Mouse (Mus musculus) cerebellum, adult 9-11 months (tissue): ENCODE measurements at regions not wholly inside any gene's neighbourhood (a gene's known extent, or its start where the extent isn't known, plus 50 kb on each side); places are given as distances from the start of the nearest gene placed in this dataset.

Experiments used
- DNase-seq: peaks from one replicate; pipeline ENCODE4 v3.0.0; 2022

- no peak for DNase-seq
Observed at GRCm38 (mm10) chr10:110534387-110534786, 78.4 kb upstream of the Nav3 start.

GRCm38 (mm10) chr10:110542712-110543111, 86.7 kb upstream of the Nav3 start:
- no peak for DNase-seq

DNA sequence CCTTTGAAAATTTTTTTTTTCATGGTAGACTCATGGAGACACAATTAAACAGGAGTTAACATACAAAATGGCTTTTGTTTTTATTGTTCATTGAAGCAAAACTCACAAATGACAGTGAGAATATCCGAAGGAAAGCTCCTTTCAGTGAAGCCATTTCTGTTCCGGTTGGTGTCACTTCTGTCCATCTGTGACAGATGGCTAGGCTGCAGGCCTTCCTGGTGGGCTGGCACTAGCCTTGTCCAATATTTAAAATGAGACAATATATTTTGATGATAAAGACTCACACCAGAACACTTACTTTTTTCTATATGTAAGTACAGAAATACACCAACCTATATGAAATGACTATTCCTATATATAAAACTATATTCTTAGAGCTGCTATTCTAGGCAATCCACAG, 92.4 kb upstream of the Nav3 start:
- DNase-seq = peak; percentile 11

DNA sequence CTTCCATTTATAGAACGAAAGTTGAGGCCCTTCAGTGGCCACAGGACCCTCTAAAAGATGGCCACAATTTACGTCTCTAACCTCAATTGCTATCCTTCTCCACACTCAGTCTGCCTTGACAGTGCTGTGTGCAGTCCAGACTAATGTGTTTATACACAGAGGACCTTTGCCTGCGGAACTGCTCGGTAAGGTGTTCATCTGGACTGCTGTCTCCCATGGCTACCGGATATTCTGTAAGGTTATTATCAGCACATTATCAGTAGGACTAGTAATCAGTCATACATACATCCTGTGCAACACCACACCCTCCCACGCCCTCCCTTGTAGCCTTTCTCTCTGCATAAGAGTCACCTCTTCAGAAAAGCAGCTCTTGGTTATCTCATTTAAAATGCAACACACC, 98.0 kb upstream of the Nav3 start:
- no peak for DNase-seq

- DNase-seq = no peak
Observed at GRCm38 (mm10) chr10:110556326-110556883, 100.4 kb upstream of the Nav3 start.

DNA sequence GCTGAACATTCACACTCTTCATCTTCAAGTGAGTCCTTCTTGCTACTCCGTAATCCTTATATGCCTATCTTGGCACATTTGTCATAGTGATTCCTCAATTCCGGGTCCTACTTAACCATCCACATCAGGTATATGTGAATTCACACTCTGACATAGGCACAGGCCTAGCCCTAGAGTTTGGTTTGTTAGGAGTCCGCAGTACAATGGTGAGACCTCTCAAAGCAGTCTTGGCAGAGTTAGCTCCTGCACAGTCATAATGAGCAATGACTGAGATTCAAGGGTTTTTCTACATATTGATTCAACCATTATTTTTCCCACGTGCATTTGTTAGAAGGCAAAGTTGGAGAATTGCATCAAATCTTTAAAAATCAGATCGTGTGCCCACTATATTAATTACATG, 107.1 kb upstream of the Nav3 start:
- no peak for DNase-seq

GRCm38 (mm10) chr10:110563571-110563970, 107.6 kb upstream of the Nav3 start:
- no peak for DNase-seq

DNA sequence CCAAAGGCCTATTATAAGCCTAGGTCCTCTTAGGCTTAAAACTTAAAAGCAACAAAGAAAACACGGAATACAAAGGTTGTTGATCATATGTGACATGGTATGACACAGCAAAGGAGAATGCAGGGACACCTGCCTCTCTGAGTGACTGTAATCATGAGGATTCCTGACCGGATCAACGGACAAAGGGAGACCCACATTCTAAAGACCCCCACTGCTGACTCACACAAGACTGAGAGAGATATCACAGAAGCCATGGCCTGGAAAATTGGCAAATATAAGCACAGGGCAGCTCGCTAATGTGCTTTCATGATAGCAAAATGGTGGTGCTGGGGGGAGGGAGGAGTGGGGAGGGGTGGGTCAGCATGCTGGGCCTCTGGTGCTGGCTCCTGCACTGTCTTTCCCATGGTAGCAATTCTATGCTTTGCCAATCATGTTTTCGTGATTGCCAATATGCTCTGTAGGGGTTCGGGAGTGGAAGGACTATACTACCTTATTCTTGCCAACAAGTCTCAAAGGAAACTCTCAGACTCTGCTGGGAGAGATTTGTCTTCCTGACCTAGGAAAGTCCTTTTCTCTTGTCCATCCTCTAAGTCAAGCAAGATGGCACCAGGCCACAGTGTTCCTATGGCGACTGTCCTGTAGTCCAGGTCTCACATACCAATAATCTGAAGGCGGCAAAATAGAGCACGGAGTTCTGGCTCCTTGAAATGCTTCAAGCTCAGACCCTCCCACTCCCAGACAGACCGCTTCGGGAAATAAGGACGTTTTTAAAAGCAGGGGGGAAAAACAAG, 110.5 kb upstream of the Nav3 start:
- no peak for DNase-seq

DNA sequence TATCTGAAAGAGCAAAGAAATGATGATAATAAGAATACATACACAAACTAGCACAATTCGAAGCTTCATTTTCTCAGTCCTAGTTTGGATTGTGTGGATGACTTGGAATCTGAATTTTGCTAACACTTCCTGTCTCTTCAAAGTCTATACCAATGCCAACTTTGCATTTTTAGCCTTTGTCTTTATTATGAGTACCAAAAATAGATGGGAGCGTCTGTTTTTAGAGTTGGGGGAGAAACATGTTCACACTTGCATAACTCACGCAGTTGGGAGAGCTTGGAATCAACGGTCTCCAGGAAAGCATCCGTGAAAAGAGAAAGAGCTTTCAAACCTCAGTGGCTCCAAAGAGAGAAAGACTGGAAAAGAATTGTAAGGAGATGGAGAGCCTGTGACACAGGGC, 114.5 kb upstream of the Nav3 start:
- no peak for DNase-seq

DNA sequence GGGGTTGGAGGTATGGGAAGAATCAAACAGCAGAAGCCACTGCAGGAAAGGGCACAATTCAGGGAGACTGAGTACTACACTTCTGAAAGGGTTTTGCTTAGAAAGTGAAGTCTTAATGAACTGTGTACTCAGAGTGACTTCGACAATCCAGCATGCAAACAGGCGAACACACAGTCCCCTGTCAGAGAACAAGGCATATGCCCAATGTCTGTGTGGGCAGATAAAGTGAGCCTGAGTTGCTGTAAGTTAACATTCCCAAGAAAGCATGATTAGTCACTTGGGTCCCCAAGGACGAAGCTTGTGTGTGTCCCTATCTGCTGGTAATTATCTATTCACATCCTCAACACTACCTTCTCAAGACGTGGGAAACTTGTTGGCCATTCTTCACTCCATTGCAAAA, 115.2 kb upstream of the Nav3 start:
- DNase-seq = no peak

DNA sequence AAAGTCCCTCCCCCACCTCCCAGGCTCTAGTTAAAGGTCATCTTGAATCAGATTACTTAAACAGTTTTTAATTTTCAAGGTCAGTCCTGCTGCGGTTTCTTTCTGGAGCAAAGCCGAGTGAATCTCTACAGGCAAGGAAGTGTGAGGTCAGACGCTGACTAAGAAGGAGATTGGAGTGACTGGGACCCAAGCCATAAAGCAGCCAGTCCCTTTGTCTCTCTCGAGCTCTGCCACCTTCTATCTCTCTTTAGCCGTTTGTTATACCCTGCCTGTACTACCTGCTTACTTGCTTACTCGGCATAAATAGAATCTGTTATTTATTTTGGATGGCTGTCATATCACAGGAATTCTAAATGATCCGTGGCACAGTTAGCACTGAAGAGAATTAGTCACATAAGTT, 117.5 kb upstream of the Nav3 start:
- DNase-seq = no peak

DNA sequence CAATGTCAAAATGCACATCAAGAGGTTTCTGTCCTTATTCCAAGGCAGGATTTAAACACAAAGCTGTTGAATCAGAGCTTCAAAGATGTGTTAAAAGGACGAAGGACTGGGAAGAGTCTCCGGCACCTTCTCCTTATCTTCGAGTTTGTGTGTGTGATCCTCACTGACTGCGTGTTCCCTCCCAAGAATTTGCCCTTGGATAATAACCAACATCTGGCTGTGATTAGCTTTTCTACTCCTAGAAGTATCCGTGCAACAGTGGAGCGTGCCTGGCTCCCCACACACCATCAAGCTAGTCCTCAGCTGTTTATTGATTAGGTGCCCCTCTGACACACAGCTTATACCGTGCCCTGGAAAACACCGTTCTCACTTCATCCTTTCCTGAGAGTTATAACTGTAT, 130.0 kb upstream of the Nav3 start:
- DNase-seq = no peak

DNA sequence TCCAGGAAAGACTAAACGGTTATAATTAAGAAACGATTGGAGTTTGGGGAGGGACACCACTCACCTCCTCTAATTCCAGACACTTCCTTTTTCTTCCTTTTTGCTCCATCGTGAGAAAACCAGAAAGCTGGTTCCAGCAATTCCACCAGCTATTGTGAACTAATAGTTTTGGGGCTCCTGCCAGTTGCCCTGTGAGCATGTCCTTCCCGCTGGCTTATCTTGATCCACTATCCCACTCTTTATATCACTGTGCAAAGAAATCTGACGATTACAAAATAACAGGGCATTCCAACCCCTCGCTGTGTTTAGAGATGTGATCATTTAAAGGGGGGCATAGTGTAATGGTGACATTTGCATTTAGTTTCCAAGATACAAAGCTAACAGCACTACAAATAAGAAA, 130.5 kb upstream of the Nav3 start:
- DNase-seq = no peak

DNA sequence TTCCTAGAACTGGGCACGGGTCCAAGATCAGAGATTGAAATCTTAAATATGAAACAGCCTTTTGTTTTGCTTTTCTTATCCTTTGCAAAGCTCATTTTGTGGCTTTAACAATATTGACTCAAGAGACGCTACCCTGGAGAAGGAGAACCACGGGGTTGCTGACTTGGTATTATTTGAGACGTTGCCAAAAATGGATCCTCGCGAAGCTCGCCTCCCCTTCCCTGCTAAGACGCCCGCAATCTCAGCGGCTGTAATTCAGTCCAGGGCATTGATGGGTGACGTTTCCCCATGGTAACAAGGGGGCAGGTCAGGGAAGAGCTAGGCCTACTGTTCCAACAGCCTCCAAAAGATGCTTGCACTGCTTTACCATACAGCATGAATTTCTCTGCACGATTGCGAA, 131.5 kb upstream of the Nav3 start:
- DNase-seq = no peak

- DNase-seq = no peak
Observed at GRCm38 (mm10) chr10:110600352-110600853, 144.4 kb upstream of the Nav3 start.

GRCm38 (mm10) chr10:110610336-110610735, 134.9 kb upstream of the E2f7 start:
- no peak for DNase-seq

DNA sequence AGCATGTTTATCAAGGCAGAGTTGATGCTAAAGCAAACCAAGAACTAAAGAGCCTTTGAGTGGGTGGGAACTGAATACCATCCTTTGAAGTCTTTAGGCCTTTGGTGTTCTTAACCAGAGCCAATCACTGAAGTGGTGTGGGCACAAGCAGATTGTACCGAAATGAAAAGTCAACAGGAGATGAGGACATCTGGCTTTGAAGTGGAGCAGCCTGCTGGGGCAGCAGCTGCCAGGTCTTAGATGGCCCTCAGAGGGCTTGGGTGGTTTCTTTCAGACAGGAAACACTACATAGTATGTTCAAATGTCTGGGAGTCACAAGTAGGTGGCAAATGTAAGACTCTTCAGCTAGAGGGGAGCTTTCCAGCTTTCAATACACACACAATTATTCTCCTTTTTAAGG, 128.2 kb upstream of the E2f7 start:
- no peak for DNase-seq

DNA sequence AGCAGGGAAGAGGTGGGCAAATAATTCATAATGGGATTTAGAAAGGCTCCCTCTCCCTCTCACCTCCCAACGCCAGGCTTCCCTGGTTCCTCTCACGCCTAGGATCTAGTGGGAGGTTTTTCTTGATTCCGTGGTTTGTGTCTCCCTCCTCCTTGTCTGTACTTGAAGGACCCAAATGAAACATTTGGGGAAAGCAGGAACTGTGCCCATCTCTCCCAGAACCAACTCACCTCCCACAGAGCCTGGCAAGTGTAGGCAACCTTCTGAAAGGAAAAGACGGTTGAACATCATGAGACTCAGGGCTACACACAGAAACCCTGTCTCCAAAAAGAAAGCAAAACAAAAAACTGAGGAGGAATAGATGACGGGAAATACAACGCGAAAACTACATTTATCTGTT, 126.0 kb upstream of the E2f7 start:
- no peak for DNase-seq

- no peak for DNase-seq
Observed at GRCm38 (mm10) chr10:110625644-110626043, 119.6 kb upstream of the E2f7 start.

GRCm38 (mm10) chr10:110640406-110640805, 104.8 kb upstream of the E2f7 start:
- no peak for DNase-seq

- no peak for DNase-seq
Observed at GRCm38 (mm10) chr10:110642065-110642690, 103.1 kb upstream of the E2f7 start.

DNA sequence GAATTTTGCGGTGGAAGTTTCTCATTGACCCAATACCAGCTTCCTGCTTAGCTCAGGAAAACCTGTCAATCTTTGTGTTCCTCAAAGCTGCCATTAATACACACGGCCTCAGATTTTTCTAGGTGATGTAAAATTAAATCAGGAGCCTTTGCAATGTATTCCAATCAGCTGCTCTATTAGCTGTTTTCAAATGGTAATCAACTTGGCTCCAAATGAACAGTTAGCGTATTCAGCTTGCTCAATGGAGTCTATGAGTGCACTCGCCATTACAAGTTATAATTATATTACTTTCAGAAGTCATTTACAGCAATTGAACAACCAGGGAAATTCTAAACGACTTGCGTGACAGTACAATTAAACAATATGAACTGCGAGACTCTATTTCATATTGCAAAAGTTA, 97.6 kb upstream of the E2f7 start:
- no peak for DNase-seq

DNA sequence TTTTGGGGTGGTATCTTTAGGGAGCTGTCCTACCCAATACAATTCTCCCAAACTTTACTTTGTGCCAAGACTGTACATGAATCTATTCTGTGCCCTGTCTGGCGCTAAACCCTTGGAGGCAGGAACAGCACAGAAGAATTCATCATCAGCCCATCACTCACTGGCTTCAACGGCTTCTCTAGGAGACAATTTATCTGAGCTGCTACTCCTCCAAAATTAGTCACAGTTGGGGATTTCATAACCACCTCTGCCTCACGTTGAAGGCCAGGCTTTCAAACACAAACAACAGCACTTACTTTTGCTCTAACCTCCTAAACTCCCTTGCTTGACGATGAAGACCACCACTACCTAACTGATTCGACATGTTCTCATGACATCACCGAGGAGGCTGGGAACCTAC, 95.1 kb upstream of the E2f7 start:
- DNase-seq = no peak

GRCm38 (mm10) chr10:110650851-110651250, 94.4 kb upstream of the E2f7 start:
- DNase-seq = no peak
